Mouse (Mus musculus) induced T-regulatory cell, adult 2 months (primary cell): ENCODE measurements around the gene Gm17631.
"Not testable (repeated sequence)": the region's sequence is repeated elsewhere in the genome, so short reads cannot be mapped to it uniquely, and the experiment has no call there.

Experiments used
- DNase-seq: peaks from one replicate; pipeline ENCODE4 v3.0.0-alpha.2; 2012; ENCODE audit warnings: low read depth

Gm17631 gene

DNA sequence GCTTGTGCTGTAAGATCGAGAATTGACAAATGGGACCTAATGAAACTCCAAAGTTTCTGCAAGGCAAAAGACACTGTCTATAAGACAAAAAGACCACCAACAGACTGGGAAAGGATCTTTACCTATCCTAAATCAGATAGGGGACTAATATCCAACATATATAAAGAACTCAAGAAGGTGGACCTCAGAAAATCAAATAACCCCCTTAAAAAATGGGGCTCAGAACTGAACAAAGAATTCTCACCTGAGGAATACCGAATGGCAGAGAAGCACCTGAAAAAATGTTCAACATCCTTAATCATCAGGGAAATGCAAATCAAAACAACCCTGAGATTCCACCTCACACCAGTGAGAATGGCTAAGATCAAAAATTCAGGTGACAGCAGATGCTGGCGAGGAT is at the start of gene Gm17631:
Gene Gm17631 (plus strand): TSS at position 301 of the 400 bp plus-strand sequence.
- DNase-seq: not testable (repeated sequence)

DNA sequence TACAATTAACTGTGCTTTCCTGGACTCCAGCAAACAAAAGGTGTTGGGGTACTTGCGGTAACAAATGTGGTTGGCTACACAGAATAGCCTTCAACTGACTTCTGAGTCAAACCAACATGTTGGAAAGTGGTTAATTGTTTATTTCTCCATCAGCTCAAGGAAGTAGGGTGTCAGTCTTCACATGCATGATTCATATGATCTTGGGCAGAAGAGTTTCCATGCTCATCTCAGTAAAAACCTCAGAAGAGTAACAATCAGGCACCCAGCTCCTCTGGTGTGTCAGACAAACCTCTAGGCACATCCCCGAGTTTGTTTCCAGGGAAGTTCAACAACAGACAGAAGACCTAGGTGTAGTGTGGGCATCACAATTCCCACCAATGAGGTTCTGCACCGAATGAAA is 44.7 kb upstream of the Gm17631 start:
- DNase-seq: no peak

DNA sequence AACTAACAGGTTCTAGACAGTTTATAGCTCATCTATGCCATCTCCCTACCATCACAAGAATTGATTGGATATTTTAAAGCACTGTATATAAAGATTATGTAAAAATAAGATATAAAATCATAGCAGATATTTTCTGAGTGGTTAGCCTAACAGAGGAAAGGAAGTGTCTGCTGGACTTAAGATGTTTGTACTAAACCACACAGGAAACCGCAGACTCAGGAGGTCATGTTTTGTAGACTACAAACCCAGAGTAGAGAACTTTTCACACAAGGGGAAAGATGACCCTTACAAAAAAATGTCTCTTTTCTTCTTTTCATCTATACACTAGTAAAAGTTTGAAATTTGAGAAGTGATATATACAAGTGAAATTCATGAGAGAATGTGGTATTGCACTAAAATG is 38.4 kb upstream of the Gm17631 start:
- no peak for DNase-seq

DNA sequence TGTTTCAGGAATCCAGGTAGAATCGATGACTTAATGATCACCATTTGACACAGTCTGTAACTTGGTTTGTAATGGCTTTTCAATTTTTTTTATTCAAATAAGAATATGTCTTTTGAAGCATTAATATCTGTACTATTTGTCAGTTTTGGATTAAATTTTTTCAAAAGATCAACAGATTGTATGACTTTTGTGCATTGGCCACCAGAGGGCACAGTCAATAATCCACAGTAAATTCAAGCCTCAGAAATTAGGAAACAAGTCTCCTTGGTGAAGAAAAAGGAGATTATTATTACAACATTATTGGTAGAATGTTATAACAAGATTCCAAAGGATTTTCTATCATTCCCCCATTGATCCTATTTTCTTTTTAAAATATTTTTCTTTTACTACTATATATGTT is 36.9 kb upstream of the Gm17631 start:
- DNase-seq: peak; percentile 11

DNA sequence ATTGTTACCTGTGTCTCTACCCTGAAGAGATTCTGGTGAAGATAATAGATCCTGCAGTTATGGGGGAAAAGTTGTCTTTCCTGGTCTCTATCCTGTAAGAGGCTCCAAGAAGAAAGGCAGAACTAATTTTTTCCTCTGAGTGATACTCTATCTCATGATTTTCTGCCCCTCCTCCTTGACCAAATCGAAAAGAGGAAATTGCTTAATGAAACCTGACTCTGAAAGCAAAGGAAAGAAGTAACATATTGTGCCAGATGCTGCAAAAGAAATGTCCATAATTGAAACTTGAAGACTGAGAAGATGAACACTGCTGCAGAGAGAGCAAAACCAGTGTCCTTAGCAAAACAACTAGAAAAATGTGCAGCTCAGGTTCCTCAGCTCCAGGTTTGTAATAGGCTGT is 14.1 kb downstream of the Gm17631 start, which contains the start of gene Klra17:
Gene Klra17 (minus strand): TSS at position 124 of the 400 bp plus-strand sequence.
- no peak for DNase-seq

DNA sequence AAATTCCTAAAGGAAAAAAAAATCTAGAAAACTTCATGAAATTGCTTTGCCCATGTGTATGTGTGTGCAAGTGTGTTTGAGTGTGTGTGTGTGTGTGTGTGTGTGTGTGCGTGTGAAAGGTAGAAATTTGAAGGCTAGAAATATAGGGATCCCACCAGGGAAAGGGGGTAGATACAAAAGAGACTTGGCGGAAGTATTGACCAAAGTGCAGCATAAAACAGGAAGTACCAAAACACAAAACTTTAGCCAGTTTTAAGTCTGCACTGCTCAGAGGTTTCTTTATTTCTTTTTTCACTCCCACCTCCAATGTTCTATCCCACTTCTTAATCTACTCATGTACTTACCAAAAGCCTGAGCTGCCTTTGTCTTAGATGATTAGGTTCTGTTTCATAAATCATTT is 20.1 kb downstream of the Gm17631 start:
- no peak for DNase-seq
